Mouse (Mus musculus): ENCODE data around the gene Acadl.
A peak's percentile ranks its signal among the peaks of the same experiment; 100 is the strongest.

Acadl gene

DNA sequence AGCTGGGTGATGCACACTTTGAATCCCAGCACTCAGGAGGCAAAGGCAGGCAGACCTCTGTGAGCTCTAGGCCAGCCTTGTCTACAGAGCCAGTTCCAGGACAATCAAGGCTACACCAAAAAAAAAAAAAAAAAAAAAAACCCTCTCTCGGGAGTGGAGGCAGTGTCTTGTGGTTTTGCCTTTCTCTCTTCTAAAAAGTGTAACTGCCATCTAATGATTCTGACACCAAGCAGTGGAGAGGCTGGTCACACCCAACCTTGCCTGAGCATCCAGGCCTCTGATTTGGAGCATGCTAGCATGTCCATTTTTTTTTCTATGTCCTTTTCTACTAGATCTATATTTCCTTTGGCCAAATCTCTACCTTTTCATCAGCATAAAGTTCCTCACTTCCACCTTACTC lies 23.9 kb downstream of the Acadl start:
- DNase-seq (ENCODE audit: low read depth), result no peak

DNA sequence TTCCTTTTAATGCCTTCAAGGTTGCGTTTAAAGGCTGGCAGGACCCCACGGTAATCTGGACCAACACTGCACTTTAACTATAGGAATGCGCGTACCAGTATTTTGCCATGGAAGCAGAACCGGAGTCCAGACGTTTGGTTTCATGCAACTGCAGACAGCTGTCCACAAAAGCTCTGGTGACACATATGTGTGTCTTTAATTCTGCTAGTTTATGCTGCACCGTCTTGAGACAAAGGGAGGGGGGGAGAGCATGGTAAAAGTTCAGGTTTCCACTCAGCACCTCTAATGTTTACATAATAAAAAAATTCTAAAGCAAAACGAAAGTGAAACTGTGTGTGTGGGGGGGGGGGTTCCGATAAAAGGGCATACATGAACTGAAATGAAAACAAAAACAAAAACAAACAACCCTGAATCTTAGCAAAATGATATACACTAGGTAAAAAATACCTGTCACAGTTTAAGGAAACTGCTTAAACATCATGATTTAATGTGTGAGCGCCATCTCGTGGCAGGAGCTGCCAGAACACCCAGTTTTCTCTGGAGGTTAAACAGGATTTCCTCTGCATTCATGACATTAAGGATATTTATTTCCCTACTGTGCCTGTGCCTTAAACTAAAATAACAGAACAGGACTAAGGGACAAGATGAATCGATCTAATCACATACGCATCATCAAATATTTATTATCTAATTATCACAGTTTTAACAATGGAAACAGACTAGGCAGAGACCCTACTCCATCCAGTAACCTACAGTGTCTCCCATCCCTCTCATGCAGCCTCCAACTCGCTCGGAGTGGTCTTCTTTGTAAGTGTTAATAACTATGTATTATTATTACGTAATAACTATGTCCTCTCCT lies 24.7 kb downstream of the Acadl start:
- peak; percentile 86 for DNase-seq (ENCODE audit: low read depth)

DNA sequence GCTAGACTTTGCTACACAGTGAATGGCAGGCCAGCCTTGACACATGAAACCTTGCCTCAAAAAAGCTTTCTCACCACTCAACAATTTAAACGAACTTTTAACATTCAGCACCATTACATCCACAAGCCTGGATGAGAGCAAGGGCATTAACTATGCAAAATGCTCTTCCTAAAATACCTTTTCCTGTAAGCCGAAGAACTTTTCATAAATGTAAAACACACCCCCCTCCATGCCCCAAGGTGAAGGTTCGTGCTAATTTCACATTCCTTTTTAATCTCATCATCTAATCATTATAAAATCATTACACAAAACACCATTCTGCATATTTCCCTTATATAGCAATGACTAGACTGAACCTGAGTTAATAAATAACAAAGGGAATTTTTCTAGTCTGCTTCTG lies 25.9 kb downstream of the Acadl start:
- DNase-seq (ENCODE audit: low read depth), result no peak

DNA sequence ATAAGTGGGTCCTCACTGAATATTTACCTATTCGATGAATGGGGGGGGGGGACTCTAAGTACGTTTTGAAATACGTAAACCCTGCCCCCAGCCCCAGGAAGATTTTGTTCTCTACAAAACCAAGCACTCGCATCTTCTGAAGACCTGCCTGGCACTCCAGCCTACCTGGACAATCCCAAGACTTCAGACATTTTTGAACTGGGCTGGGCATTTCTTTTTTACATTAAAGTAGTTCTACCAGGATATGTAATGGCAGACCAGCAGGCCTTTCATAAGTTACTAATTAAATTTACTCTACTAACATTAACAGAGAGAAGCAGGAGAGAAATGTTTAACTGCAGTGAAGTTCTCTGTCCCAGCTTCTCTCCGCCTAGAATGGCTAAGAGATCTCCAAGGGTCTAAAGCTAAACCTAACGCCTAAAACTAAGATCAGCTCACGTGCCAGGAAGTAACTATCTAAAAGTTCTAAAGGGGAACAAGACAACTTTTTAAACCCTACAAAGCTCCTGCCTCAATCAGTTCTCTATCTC lies 30.4 kb downstream of the Acadl start:
- no peak for DNase-seq (ENCODE audit: low read depth)

DNA sequence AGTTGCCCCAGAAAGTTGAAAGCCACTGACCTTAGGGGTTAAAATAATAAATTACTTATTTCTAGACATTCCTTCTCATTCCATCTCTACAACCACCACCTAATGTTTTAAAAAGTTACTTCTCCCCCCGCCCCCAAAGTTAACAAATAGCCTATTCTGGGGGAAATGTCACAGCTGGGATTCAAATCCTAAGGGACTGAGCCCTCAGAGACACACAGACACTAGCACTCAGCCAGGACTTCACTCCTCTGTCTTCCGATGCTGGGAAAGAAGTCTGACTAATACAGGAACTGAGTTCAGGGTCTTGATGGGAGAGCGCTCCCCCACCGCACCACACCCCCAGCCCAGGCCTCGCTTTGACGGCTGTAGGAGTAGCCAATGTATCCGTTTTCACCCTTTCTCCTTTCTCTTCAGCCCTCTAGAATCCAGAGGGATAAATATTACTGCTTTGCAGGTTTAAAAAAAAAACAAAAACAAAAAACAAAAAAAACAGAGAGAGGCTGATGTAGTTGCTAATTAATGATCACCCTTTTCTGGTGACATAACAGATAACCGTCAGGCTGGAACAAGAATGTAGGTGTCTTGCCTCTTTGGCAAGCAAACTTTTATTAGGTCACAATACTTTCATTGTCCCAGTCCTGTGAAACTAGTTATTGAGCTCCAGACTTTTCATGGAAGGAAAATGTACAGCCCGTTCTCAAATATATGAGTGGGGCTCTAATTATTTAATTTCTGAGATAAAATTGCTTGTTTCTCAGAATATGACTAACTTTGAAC lies 31.1 kb downstream of the Acadl start:
- DNase-seq (ENCODE audit: low read depth), result no peak

DNA sequence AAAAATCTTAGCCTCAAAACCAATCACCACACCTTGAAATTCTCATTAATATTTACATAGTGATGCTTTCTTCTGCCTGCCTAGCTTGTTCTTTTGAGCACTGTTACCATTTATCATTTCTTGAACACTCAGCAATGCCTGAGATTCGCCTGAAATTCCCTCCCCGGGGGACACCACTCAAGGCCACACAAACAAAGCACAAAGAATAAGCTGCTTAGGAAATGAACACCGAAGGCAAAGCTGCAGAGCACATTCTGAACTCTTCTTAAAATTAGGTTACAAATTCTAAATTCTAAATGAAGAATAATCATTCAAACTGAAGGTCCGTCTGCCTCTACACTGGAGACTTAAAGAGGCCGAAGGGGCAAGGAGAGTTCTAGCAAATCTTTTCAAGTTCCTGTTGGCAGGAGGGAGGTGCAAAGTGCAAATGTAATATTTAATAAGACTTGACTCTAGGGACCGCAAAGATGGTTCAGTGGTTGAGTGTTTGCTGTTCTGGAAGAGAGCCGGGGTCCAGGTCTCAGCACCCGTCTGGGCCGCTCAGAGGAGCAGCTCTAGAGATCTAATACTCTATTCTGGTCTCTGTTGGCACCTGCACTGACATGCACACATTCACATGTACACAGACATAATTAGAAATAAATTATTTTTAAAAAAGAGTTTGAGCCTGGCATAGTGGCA lies 33.5 kb downstream of the Acadl start:
- DNase-seq (ENCODE audit: low read depth), result no peak

DNA sequence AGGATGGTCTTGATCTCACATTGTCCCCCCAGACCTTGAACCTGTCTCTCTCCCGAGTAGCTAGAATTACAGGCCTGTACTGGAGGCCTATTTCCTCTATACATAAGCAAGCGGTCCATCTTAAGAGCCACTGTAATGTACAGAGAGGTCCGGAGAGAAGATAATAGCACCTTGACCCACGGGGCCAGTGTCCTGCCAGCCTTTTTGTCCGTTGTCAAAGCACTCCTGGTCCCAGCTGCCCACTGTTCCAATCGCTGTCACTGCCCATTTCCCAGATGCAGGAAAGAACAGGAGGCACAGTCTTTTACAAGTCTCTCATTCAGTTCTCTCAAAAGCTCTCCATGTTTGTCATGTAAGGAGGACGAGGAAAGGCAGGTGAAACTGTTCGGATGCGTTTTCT lies 41.1 kb downstream of the Acadl start:
- no peak for DNase-seq (ENCODE audit: low read depth)

DNA sequence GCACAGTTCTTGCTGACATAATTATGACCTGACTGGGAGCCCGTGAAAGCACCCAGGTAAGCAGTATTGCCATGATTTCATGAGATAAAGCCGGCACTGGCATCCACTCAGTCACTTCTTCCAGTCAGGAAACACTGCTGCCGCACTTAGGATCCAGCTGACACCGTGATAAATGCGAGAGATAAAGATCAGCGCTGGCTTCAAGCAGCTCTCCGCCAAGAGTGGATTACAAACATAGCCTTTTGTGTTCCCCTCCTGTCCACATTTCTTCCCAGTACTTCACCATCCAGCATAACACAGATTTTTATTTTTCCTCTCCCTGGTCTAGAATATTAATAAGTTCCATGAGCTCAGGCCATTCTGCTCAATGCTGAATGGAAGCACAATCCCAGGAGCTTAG lies 42.8 kb downstream of the Acadl start:
- DNase-seq (ENCODE audit: low read depth), result no peak

DNA sequence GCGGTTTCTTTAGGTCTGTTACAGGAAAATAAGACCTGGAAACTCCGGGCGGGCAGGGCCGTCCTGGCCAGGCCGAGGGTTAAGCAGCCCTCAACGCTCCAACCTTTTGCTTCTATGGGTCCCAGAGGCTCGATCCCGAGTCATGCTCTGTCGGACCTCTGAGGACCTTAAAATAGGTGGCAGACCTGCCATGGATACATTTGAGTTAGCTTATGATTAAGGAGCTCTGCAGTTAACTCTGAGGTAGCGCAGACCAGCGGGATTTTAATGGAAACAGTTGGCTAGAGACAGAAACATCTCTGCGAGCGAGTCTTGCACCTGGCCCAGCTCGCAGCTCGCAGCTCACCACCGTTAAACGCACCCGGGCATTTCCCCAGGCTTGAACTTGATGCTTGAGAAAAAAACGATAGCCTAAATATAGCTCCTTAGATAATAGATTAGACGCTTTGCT lies 45.2 kb downstream of the Acadl start:
- DNase-seq (ENCODE audit: low read depth), result no peak

DNA sequence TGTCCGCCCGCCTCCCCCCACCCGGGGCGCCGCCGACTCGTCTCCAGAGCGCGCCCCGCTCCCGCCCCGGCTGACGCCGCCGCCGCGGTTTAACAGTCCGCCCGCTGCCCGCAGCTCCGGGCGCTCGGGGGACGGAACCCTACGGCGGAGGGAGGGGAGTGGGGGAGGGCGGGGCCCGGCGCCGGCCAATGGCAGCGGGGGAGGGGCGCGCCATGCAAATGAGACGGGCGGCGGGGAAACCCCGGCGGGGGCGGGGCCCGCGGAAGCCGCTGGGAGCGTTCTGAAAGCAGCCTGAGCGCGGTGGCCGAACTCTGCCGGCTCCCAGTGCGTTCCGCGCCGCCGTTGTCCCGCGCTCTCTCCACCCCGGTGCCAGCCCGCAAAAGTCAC lies 45.6 kb downstream of the Acadl start, which contains the start of gene Kansl1l:
Gene Kansl1l (minus strand): TSS at position 110 of the 387 bp plus-strand sequence.
- peak; percentile 95 for DNase-seq (ENCODE audit: low read depth)

DNA sequence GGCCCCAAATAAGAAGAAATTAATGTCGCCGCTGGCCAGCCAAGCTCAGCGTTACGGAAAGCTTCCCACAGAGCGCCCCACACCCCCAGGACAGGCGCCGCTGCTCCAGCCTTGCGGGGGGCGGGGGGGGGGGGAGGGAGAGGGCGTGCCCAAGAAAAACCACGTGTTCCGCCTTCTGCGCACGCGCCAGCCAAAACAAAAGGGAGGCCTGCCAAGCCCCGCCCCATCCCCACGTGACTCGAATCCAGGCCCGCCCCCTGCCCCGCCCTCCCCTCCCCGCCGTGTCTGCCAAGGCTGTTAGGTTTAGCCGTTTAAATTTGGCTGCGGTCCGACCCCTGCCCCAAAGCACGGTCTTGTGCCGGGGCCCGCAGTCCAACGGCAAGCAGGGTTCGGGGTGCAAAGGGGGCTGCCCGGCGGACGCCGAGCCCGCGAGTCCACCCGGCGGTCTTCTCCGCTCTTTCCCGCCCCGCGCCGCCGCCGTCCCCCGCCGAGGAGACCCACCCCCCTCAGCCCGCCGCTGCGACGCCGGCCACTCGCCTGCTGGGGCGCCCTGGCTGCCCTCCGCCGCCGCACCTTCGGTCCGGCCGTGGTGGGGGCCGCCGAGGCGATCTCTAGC lies 46.1 kb downstream of the Acadl start:
- peak; percentile 94 for DNase-seq (ENCODE audit: low read depth)

DNA sequence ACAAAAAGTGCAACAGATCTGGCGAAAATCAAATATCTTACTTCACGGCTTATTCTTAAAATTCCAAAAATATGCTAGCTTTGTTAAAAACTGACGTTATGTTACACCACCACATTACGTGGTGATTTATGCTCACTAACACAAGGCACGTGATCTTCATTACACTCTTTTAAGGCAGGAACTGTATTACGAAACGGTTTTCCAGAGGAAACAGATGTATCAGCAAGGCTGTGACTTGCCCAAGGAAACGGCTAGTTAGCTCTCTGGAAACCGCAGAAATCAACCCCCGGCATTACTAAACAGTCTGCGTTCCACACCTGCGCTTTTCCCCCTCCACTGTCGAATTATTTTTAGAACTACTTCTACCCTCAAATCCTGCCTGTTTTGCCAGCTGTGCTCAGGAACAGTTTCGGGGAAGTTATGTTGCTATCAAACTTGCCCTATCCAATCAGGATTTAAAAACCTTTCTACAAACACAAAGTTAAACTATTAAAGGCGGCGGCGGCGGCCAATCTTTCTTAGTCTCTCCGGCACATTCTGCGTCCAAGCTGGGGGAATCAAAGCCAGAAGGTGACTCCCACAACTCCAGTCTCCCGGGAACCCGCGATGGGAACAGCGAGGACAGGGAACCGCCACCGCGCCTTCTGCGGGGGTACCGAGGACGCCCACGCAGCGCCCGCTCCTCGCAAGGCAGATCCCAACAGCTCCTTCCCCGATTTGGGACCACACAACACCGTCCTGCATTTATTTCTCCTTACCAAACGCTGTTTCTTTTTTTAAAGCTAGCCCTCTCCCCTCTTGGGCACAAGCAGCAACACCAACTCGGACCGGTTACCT lies 46.9 kb downstream of the Acadl start:
- peak; percentile 82 for DNase-seq (ENCODE audit: low read depth)

DNA sequence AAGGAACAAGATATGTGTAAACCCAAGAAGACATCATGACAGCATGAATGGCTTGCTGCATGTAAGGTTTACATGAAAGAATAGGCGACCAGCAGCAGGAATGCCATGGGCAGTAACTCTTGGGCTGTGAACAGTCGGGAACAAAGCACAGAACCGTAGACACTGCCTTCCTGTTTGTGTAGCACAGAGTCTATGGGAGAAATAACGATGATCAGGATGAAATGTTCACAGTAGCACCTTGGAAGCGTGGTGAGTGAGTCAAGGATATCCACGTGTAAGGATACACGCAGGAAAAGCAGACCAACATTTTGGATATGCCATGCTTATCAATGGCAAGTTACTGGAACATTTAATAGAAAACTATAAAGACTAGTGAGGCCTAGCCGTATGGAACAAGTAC lies 48.3 kb downstream of the Acadl start:
- DNase-seq (ENCODE audit: low read depth), result peak; percentile 46

DNA sequence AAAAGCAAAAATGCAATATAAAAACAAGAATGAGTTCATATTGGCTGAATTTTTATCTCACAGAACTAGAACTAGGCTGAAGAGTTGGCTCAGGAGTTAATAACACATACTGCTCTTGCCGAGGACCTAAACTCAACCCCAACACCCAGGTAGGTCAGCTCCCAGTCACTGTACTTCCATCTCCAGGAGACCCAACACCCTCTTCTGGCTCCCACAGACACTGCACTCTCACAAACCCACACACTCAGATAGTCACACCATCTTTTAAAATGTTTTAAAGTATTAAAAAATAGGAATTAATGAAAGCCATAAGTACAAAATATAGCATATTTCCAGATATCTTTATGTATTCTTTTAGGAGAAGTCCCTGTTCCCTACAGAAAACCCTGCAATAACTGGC lies 49.9 kb downstream of the Acadl start:
- DNase-seq (ENCODE audit: low read depth), result no peak

DNA sequence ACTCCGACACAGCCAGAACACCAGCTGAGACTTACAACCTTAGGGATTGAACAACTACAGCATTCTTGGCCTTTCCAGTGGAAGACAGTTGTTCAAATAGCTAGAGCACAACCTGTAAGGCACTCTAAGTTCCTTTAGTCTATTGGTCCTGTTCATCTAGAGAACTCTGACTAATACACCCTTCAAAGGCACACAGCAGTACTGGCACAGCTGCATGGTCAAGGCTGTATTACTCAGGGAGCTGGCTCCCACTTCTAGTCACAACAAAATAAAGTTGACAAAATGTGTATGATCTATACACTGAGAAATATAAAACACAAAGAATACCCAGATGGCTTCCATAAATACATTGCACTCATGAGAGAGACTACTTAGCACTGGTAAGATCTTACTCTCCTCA lies 56.3 kb downstream of the Acadl start:
- no peak for DNase-seq (ENCODE audit: low read depth)

DNA sequence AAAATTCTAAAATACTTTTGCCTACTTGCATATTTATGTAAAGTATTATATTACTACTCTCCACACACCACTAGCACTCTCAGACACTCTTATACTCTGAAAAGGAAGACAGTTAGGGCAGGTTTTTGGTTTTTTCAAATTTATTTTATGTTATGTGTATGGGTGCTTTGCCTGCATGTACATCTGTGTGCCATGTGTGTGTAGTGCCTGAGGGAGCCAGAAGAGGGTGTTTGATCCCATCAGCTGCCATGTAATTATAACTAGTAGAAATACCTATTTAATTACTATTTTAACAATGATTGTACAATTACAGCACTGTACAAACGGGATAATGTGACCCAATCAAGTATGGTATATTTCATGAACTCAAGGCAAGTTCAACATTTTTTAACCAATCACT lies 57.7 kb downstream of the Acadl start:
- peak; percentile 26 for DNase-seq (ENCODE audit: low read depth)

DNA sequence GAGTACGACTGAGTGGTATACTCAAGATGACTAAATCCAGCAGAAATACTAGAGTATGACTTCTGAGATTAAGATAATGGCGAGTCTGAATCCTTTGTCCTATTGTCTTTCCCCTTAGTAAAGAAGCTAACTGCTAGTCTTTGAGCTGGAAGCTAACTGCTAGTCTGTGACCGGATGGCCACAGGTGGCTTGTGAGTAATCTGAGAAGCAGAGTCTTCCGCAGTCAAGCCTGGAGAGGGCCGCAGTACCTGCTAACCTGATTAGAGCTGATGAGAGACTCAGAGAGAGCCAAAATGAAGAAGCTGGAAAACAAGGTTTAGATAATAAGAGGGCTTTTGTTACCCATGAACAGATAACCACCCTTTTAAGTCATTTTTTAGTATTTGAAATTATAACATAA lies 58.4 kb downstream of the Acadl start:
- no peak for DNase-seq (ENCODE audit: low read depth)

DNA sequence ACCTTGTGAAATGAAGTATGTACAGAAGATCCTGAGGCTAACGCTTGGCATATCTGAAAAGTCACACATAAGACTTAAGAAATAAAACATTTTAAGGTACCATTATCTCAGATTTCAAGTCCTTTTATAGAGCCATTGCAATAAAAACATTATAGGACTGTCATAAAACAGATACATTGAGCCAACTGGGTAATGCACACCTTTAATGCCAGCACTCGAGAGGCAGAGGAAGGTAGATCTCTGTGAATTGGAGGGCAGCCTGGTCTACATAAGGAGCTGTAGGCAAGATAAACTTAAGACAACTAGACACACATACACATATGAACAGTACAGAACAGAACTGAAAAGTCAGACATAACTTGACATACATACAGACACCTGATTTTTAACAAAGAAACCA lies 65.1 kb downstream of the Acadl start:
- DNase-seq (ENCODE audit: low read depth), result no peak

DNA sequence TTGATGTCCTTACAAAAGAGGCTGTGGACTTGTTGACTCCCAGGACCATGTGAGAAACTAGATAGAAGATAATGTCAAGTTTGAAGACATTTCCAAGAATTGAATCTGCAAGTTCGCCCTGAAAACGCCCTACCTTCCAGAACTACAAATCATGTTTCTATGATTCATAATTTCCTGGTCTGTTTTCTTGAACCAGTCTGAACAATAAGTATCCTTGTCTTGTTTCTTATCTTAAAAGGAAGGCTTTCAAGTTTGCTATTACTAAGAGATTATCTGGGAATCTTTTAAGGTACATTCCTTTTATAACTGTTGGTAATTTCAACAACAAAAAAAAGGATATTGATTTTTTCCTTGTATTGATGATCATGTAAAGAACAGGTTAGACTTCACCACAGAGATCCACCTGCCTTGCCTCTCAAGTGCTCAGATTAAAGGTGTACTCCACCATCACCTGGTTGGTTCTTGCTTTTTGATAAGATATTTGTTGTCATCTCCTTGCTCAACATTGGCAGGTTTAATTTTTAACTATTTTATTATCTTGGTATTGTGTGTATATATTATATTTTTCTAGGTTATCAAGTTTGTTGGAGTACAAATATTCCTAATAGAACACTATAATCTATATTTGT lies 70.1 kb downstream of the Acadl start:
- DNase-seq (ENCODE audit: low read depth), result no peak

DNA sequence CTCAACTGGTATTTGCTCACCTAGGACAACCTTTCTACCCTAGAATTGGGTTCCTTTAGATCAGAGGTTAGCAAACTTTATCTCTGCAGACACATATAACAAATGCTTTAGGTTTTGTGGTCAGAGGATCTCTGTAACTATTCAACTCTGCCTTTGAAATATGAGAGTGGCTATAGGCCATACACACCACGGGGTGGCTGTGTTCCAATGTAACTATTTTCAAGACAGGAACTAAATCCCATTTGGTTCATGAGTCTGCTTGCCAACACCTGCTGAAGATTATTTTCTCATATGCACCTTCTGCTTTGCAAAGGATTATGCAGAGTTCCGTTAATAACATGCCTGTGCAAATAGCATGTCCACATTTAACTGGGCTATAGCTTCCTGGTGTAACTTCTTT lies 80.8 kb downstream of the Acadl start:
- DNase-seq (ENCODE audit: low read depth), result no peak

DNA sequence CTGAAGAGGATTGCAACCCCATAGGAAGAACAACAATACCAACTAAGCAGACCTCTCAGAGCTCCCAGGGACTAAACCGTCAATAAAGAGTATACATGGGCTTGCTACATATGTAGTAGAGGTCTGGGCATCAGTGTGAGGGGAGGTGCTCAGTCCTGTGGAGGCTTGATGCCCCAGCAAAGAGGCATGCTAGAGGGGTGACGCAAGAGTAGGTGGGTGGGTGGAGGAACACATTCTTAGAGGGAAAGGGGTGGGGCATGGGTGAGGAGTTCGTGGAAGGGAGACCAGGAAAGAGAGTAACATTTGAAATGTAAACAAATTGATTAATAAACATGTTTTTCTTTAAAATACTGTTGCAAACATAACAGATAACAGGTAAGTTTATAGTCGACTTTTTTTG lies 82.0 kb downstream of the Acadl start:
- DNase-seq (ENCODE audit: low read depth), result no peak
